In genomic region chr4:116151238-116151637, GRCm38 (mm10) we compare ENCODE assay signal across 8 mouse cellular contexts. TPM values are rescaled to one million over a fixed set of nuclear protein-coding genes. Genes with fewer than 3 reads are reported as not detected.
A peak's percentile ranks its signal among the peaks of the same experiment; 100 is the strongest.
DNase-seq lines count a peak whose midpoint lies in the region; ATAC-seq and TF ChIP-seq lines count a peak whose summit lies in the region.

Gene Lurap1, minus strand, starts transcription at chr4:116151338.

- no peak for TF ChIP-seq CTCF in embryonic fibroblast, embryonic 13.5 days (IDR thresholded peaks at IDR 0.05; ENCODE audit: borderline replicate concordance, insufficient read depth, low read length)
- no peak for TF ChIP-seq CTCF in midbrain, postnatal 0 days (IDR thresholded peaks at IDR 0.05)

- peaks cover 42% of the 10 kb centered on the region for H3K36me3 ChIP-seq in midbrain, postnatal 0 days (ENCODE audit: insufficient read depth, low read length)

- no peaks in the 10 kb centered on the region for H3K27me3 ChIP-seq in midbrain, postnatal 0 days (ENCODE audit: insufficient read depth, low read length)

- no peak for DNase-seq in left cerebral cortex, adult 18-20 months (ENCODE audit: low spot score in 2 of 2)
- DNase-seq in left cerebral cortex, adult 11 months (ENCODE audit: low spot score): no peak
- no peak for DNase-seq in layer of hippocampus, postnatal 14 days (ENCODE audit: low spot score in 2 of 2)
- no peak for DNase-seq in midbrain, postnatal 0 days (ENCODE audit: low spot score)
- DNase-seq in retina, postnatal 1 day: no peak
- no peak for DNase-seq in ovary, postnatal 10 days (ENCODE audit: low spot score)
- DNase-seq in frontal cortex, postnatal 25 days (ENCODE audit: low spot score in 2 of 2): no peak

- ATAC-seq in midbrain, postnatal 0 days (ENCODE audit: low FRiP score): no peak

- peak within 1 kb of the TSS; percentile 64 for H3K27ac ChIP-seq in embryonic fibroblast, embryonic 13.5 days (ENCODE audit: insufficient read depth, low read length)
- H3K27ac ChIP-seq in midbrain, postnatal 0 days (ENCODE audit: low read depth, low read length): peak within 1 kb of the TSS; percentile 79

- H3K4me2 ChIP-seq in midbrain, postnatal 0 days (ENCODE audit: low read depth, low read length, poor library complexity, severe bottlenecking): peak within 1 kb of the TSS; percentile 53

- peak within 1 kb of the TSS; percentile 82 for H3K9ac ChIP-seq in midbrain, postnatal 0 days (replicated peaks; ENCODE audit: low read length, poor library complexity, severe bottlenecking)

- no peak for TF ChIP-seq POLR2A in embryonic fibroblast, embryonic 13.5 days (IDR thresholded peaks at IDR 0.05; ENCODE audit: low read depth, low read length)

- no peaks in the 10 kb centered on the region for H3K4me1 ChIP-seq in embryonic fibroblast, embryonic 13.5 days (ENCODE audit: control insufficient read depth, insufficient read depth, low read length)
- peaks cover 4% of the 10 kb centered on the region; the same call in 1 of the 2 replicates for H3K4me1 ChIP-seq in midbrain, postnatal 0 days (ENCODE audit: insufficient read depth, low read length)

- peak within 1 kb of the TSS; percentile 85 for H3K4me3 ChIP-seq in embryonic fibroblast, embryonic 13.5 days (ENCODE audit: insufficient read depth, low read length)
- H3K4me3 ChIP-seq in midbrain, postnatal 0 days (ENCODE audit: low read depth, low read length): peak within 1 kb of the TSS; percentile 73

- H3K9me3 ChIP-seq in midbrain, postnatal 0 days (ENCODE audit: low read length): no peaks in the 10 kb centered on the region

- WGBS in midbrain, postnatal 0 days: 79% methylated on average over 6 of the region's 6 CpGs

RNA-seq across cellular contexts. Expression of gene Lurap1, which starts in this region (rescaled TPM):
- total RNA-seq in left cerebral cortex, adult 18-20 months (2021): 10 to 100 TPM; 36.7 to 37.7 TPM
- polyA plus RNA-seq in embryonic fibroblast, embryonic 13.5 days (2011; ENCODE audit: insufficient read length, low read depth, missing spikeins): 2.5 TPM in 2 replicates
- 10 to 100 TPM; 18.2 to 23.8 TPM for total RNA-seq in layer of hippocampus, postnatal 14 days (2021)
- total RNA-seq in midbrain, postnatal 0 days (2014; rRNA removed): 5.2 and 5.6 TPM in 2 replicates
- 2.4 and 2.6 TPM in 2 replicates for polyA plus RNA-seq in midbrain, postnatal 0 days (2015; fragmentation: Nextera tagmentation; extraction: Ambion mirVana)
